Mouse (Mus musculus): ENCODE measurements around the gene Ebf3.

DNA sequence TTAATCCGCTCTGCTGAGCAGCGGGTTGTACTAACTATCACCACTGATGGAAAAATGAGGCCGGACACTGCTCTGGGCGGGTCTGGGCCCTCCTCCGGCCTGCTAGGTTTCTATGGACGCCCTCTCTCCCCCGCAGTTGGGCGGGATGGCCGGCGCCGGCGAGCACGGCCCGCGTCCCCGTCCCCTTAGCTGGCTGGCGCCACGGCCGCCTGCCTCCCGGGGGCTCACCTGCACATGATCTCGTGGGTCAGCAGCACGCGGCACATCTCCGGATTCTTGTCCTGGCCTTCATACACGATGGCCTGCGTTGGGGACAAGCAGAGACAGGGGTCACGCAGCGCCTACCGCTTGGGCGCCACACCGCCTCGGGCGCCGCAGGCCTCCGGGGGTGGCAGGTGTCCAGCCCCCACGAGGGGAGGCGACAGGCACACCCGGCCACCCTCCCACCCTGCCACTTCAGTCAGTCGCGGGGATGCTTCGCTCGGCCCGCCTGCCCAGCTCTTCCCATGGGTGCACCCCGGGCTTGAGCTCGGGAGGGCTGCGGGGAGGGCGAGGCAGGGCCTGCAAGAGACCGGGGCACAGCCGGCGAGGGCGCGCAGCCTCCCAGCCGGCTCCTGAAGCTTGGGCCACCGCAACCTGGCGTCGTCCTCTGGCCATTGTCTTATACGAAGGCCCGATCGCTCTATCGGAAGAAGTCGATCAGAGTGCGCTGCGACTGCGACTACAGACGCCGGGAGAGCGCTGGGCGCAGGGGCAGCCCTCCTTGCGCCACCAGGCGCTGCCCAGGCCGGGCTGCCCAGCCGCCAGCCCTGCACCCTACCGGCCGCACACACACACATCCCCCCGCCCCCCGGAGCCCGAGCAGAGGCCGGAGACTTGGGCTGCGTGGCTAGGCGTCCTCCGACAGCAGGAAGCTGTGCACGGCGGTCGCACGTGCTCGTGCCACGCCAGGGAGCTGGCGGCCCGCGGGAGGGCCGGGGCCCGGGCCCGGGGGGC, 4.9 kb downstream of the Ebf3 start:
- TF ChIP-seq CTCF (IDR thresholded peaks at IDR 0.05; ENCODE audit: borderline replicate concordance, insufficient read depth, low read length) (no peak), POLR2A (IDR thresholded peaks at IDR 0.05; ENCODE audit: low read depth, low read length) (no peak)
